Mouse (Mus musculus) C2C12 (cell line): Measurements from ENCODE around the gene Zbtb5.

Experiments
- CEBPB ChIP-seq: IDR thresholded peaks from one replicate; pipeline ENCODE4 v1.6.1; 2011; ENCODE audit warnings: low read depth, mild to moderate bottlenecking, control low read depth, moderate library complexity
- CTCF ChIP-seq: IDR thresholded peaks from one replicate; pipeline ENCODE4 v1.5.1; 2011; ENCODE audit not compliant: control insufficient read depth, insufficient read depth, insufficient read length
- MAX ChIP-seq: IDR thresholded peaks from one replicate; pipeline ENCODE4 v1.6.1; 2011; ENCODE audit warnings: mild to moderate bottlenecking, control low read depth
- MYOG ChIP-seq: IDR thresholded peaks from one replicate; pipeline ENCODE4 v1.6.1; 2011; ENCODE audit not compliant: control insufficient read depth, insufficient read length; ENCODE audit errors: extremely low read depth
- USF1 ChIP-seq: IDR thresholded peaks from one replicate; pipeline ENCODE4 v1.6.1; 2011; ENCODE audit warnings: low read depth, mild to moderate bottlenecking, control low read depth, moderate library complexity

GRCm38 (mm10) chr4:45005452-45005851 is 6.8 kb downstream of the Zbtb5 start:
- TF ChIP-seq CTCF = no peak
- TF ChIP-seq CEBPB = no peak
- no peak for TF ChIP-seq MAX
- no peak for TF ChIP-seq USF1
- no peak for TF ChIP-seq MYOG
